Mouse (Mus musculus) bone marrow, adult 2 months (tissue): Measurements from ENCODE around the gene Fgl2.
"Not testable (repeated sequence)": the region's sequence is repeated elsewhere in the genome, so short reads cannot be mapped to it uniquely, and the experiment has no call there.

Experiments
- CTCF ChIP-seq: fragments of 200-500 bp; IDR thresholded peaks from 2 replicates; pipeline ENCODE4 v1.5.1; 2011; ENCODE audit warnings: low read length, control low read depth; ENCODE audit not compliant: control insufficient read depth, insufficient read depth
- POLR2A ChIP-seq: fragments of 200-500 bp; IDR thresholded peaks from 2 replicates; pipeline ENCODE4 v1.6.1; 2011; ENCODE audit warnings: low read depth, mild to moderate bottlenecking, control low read depth, low read length, borderline replicate concordance; ENCODE audit not compliant: control insufficient read depth

- TF ChIP-seq CTCF, POLR2A: not testable (repeated sequence)
Measured at GRCm38 (mm10) chr5:21342265-21342664, 30.2 kb upstream of the Fgl2 start.
